Comparison of ENCODE assay signal across 8 mouse cellular contexts in genomic region chr19:29372138-29372537, GRCm38 (mm10). TPM values are rescaled to one million over a fixed set of nuclear protein-coding genes. Genes with fewer than 3 reads are reported as not detected.
A peak's percentile ranks its signal among the peaks of the same experiment; 100 is the strongest.
DNase-seq lines count a peak whose midpoint lies in the region; ATAC-seq and TF ChIP-seq lines count a peak whose summit lies in the region.

No protein-coding gene starts in this region.

- H3K27me3 ChIP-seq in heart, embryonic 14.5 days (ENCODE audit: control insufficient read depth, insufficient read depth, low read length), result no peaks in the 10 kb centered on the region
- H3K27me3 ChIP-seq in heart, embryonic 11.5 days (ENCODE audit: control insufficient read depth, insufficient read depth, low read length), result no peaks in the 10 kb centered on the region
- no peaks in the 10 kb centered on the region for H3K27me3 ChIP-seq in liver, embryonic 12.5 days (replicated peaks)
- H3K27me3 ChIP-seq in hindbrain, embryonic 10.5 days (ENCODE audit: insufficient read depth, poor library complexity, severe bottlenecking), result peaks cover 7% of the 10 kb centered on the region; the same call in 1 of the 2 replicates

- TF ChIP-seq POLR2A in bone marrow, adult 2 months (IDR thresholded peaks at IDR 0.05; ENCODE audit: borderline replicate concordance, control insufficient read depth, low read depth, low read length), result no peak

- H3K4me1 ChIP-seq in heart, embryonic 14.5 days (ENCODE audit: control insufficient read depth in 2 of 2, insufficient read depth in 2 of 2, low read length in 2 of 2), result peaks cover 3 to 4% of the 10 kb centered on the region in 2 experiments; a peak in 3 of 4 replicates
- H3K4me1 ChIP-seq in heart, embryonic 11.5 days (ENCODE audit: control insufficient read depth, insufficient read depth, low read length), result no peaks in the 10 kb centered on the region
- peaks cover 1% of the 10 kb centered on the region; the same call in 1 of the 2 replicates for H3K4me1 ChIP-seq in bone marrow, adult 2 months (ENCODE audit: control insufficient read depth, insufficient read depth, low read length)
- H3K4me1 ChIP-seq in liver, embryonic 12.5 days, result peaks cover 33% of the 10 kb centered on the region
- H3K4me1 ChIP-seq in hindbrain, embryonic 10.5 days (replicated peaks), result peaks cover 5% of the 10 kb centered on the region; the same call in 1 of the 2 replicates

- peak overlapping the region; percentile 29 for H3K4me2 ChIP-seq in heart, embryonic 14.5 days (ENCODE audit: low read length)
- no peak overlapping the region for H3K4me2 ChIP-seq in heart, embryonic 11.5 days
- H3K4me2 ChIP-seq in liver, embryonic 12.5 days, result peak overlapping the region; percentile 51

- H3K9ac ChIP-seq in heart, embryonic 14.5 days (ENCODE audit: low read length), result no peak overlapping the region
- H3K9ac ChIP-seq in heart, embryonic 11.5 days (ENCODE audit: low read depth, low read length), result no peak overlapping the region
- H3K9ac ChIP-seq in liver, embryonic 12.5 days, result no peak overlapping the region

- no peak overlapping the region for H3K4me3 ChIP-seq in heart, embryonic 14.5 days (ENCODE audit: control insufficient read depth in 1 of 2, insufficient read depth in 1 of 2, low read depth in 1 of 2, low read length in 2 of 2)
- H3K4me3 ChIP-seq in heart, embryonic 11.5 days (ENCODE audit: low read depth, low read length), result no peak overlapping the region
- H3K4me3 ChIP-seq in bone marrow, adult 2 months (replicated peaks; ENCODE audit: control insufficient read depth, low read depth, low read length), result peak overlapping the region; percentile 70
- peak overlapping the region; percentile 22; the same call in 1 of the 2 replicates for H3K4me3 ChIP-seq in liver, embryonic 12.5 days
- no peak overlapping the region for H3K4me3 ChIP-seq in hindbrain, embryonic 10.5 days

- H3K27ac ChIP-seq in heart, embryonic 14.5 days (replicated peaks in 1 of 2; ENCODE audit: control insufficient read depth in 1 of 2, insufficient read depth in 1 of 2, low read depth in 2 of 2, low read length in 2 of 2), result no peak overlapping the region
- H3K27ac ChIP-seq in heart, embryonic 11.5 days (ENCODE audit: low read depth, low read length), result no peak overlapping the region
- peak overlapping the region; percentile 2; the same call in 1 of the 2 replicates for H3K27ac ChIP-seq in bone marrow, adult 2 months (ENCODE audit: control insufficient read depth, insufficient read depth, low read depth, low read length, poor library complexity)
- no peak overlapping the region for H3K27ac ChIP-seq in liver, embryonic 12.5 days
- H3K27ac ChIP-seq in hindbrain, embryonic 10.5 days, result no peak overlapping the region

- H3K36me3 ChIP-seq in heart, embryonic 14.5 days (ENCODE audit: control insufficient read depth, insufficient read depth, low read length), result no peaks in the 10 kb centered on the region
- H3K36me3 ChIP-seq in heart, embryonic 11.5 days (ENCODE audit: control insufficient read depth, insufficient read depth, low read length), result no peaks in the 10 kb centered on the region
- no peaks in the 10 kb centered on the region for H3K36me3 ChIP-seq in liver, embryonic 12.5 days
- H3K36me3 ChIP-seq in hindbrain, embryonic 10.5 days, result no peaks in the 10 kb centered on the region

- ATAC-seq in heart, embryonic 14.5 days (ENCODE audit: insufficient number of reproducible peaks, insufficient read depth, low FRiP score, low read depth), result no peak
- no peak for ATAC-seq in heart, embryonic 11.5 days (replicated peaks; ENCODE audit: insufficient number of reproducible peaks, low FRiP score, low TSS enrichment)
- no peak for ATAC-seq in liver, embryonic 12.5 days
- ATAC-seq in megakaryocyte progenitor cell, adult 5-6 weeks (replicated peaks; ENCODE audit: poor library complexity), result no peak

- 66% methylated on average over 4 of the region's 4 CpGs for WGBS in heart, embryonic 14.5 days
- WGBS in heart, embryonic 11.5 days (ENCODE audit: insufficient replicate concordance), result 61% methylated on average over 4 of the region's 4 CpGs
- 4% methylated on average over 4 of the region's 4 CpGs for WGBS in bone marrow, adult 2 months
- 64% methylated on average over 4 of the region's 4 CpGs for WGBS in liver, embryonic 12.5 days (ENCODE audit: insufficient replicate concordance)
- 88% methylated on average over 4 of the region's 4 CpGs for WGBS in hindbrain, embryonic 10.5 days

- H3K9me3 ChIP-seq in heart, embryonic 14.5 days (ENCODE audit: control insufficient read depth, low read length), result no peaks in the 10 kb centered on the region
- H3K9me3 ChIP-seq in heart, embryonic 11.5 days (replicated peaks; ENCODE audit: control insufficient read depth, low read length), result no peaks in the 10 kb centered on the region
- no peaks in the 10 kb centered on the region for H3K9me3 ChIP-seq in liver, embryonic 12.5 days (replicated peaks)
- H3K9me3 ChIP-seq in hindbrain, embryonic 10.5 days, result no peaks in the 10 kb centered on the region

- TF ChIP-seq CTCF in bone marrow, adult 2 months (IDR thresholded peaks at IDR 0.05; ENCODE audit: control insufficient read depth, insufficient read depth, low read length), result no peak

- peak; percentile 48 for DNase-seq in 416B (ENCODE audit: low read depth)
- no peak for DNase-seq in hindbrain, embryonic 10.5 days (ENCODE audit: low spot score)
- DNase-seq in kidney, postnatal 36 days, result no peak

RNA-seq across cellular contexts. Expression of gene Cd274, which starts 4.9 kb away (rescaled TPM):
- polyA plus RNA-seq in heart, embryonic 14.5 days (2014; fragmentation: Nextera tagmentation; extraction: Ambion mirVana), result 0.32 and 0.36 TPM in 2 replicates
- polyA plus RNA-seq in heart, embryonic 11.5 days (2014; fragmentation: Nextera tagmentation; extraction: Ambion mirVana), result 0.48 and 0.62 TPM in 2 replicates
- polyA plus RNA-seq in bone marrow, adult 2 months (2011; ENCODE audit: insufficient read depth, insufficient read length, low replicate concordance, missing spikeins), result 2.1 and 2.9 TPM in 2 replicates
- 0.35 and 0.69 TPM in 2 replicates for polyA plus RNA-seq in liver, embryonic 12.5 days (2016; fragmentation: Nextera tagmentation; extraction: Ambion mirVana)
- 7.7 and 12.5 TPM in 2 replicates for total RNA-seq in megakaryocyte progenitor cell, adult 5-6 weeks (2015)
- total RNA-seq in megakaryocyte progenitor cell, adult 5-6 weeks (2017), result 4.3 and 5.8 TPM in 2 replicates
- polyA plus RNA-seq in hindbrain, embryonic 10.5 days (2016; fragmentation: Nextera tagmentation; extraction: Ambion mirVana), result 0.26 and 0.38 TPM in 2 replicates

RNA-seq across cellular contexts. Expression of gene Plgrkt, which starts 4.9 kb away (rescaled TPM):
- polyA plus RNA-seq in heart, embryonic 14.5 days (2014; fragmentation: Nextera tagmentation; extraction: Ambion mirVana), result 44.6 and 45.9 TPM in 2 replicates
- 39.7 and 43.6 TPM in 2 replicates for polyA plus RNA-seq in heart, embryonic 11.5 days (2014; fragmentation: Nextera tagmentation; extraction: Ambion mirVana)
- 38.5 and 55.8 TPM in 2 replicates for polyA plus RNA-seq in bone marrow, adult 2 months (2011; ENCODE audit: insufficient read depth, insufficient read length, low replicate concordance, missing spikeins)
- 37.7 and 40.8 TPM in 2 replicates for polyA plus RNA-seq in liver, embryonic 12.5 days (2016; fragmentation: Nextera tagmentation; extraction: Ambion mirVana)
- 76.3 and 104 TPM in 2 replicates for total RNA-seq in megakaryocyte progenitor cell, adult 5-6 weeks (2015)
- total RNA-seq in megakaryocyte progenitor cell, adult 5-6 weeks (2017), result 69.7 and 79.1 TPM in 2 replicates
- polyA plus RNA-seq in hindbrain, embryonic 10.5 days (2016; fragmentation: Nextera tagmentation; extraction: Ambion mirVana), result 37.6 and 57.3 TPM in 2 replicates

RNA-seq across cellular contexts. Expression of gene Rln1, which starts 37.7 kb away (rescaled TPM):
- polyA plus RNA-seq in heart, embryonic 14.5 days (2014; fragmentation: Nextera tagmentation; extraction: Ambion mirVana), result 0.20 TPM in 1 of 2 replicates, not detected in the other
- polyA plus RNA-seq in heart, embryonic 11.5 days (2014; fragmentation: Nextera tagmentation; extraction: Ambion mirVana), result 0.25 and 0.60 TPM in 2 replicates
- polyA plus RNA-seq in bone marrow, adult 2 months (2011; ENCODE audit: insufficient read depth, insufficient read length, low replicate concordance, missing spikeins), result not detected in 2 replicates
- 0.12 TPM in 1 of 2 replicates, not detected in the other for polyA plus RNA-seq in liver, embryonic 12.5 days (2016; fragmentation: Nextera tagmentation; extraction: Ambion mirVana)
- total RNA-seq in megakaryocyte progenitor cell, adult 5-6 weeks (2015), result not detected in 2 replicates
- total RNA-seq in megakaryocyte progenitor cell, adult 5-6 weeks (2017), result not detected in 2 replicates
- 1.4 and 2.2 TPM in 2 replicates for polyA plus RNA-seq in hindbrain, embryonic 10.5 days (2016; fragmentation: Nextera tagmentation; extraction: Ambion mirVana)

RNA-seq across cellular contexts. Expression of gene Pdcd1lg2, which starts 38.6 kb away (rescaled TPM):
- polyA plus RNA-seq in heart, embryonic 14.5 days (2014; fragmentation: Nextera tagmentation; extraction: Ambion mirVana), result not detected in 2 replicates
- not detected in 2 replicates for polyA plus RNA-seq in heart, embryonic 11.5 days (2014; fragmentation: Nextera tagmentation; extraction: Ambion mirVana)
- polyA plus RNA-seq in bone marrow, adult 2 months (2011; ENCODE audit: insufficient read depth, insufficient read length, low replicate concordance, missing spikeins), result 0.92 TPM in 1 of 2 replicates, not detected in the other
- polyA plus RNA-seq in liver, embryonic 12.5 days (2016; fragmentation: Nextera tagmentation; extraction: Ambion mirVana), result 0.17 TPM in 1 of 2 replicates, not detected in the other
- not detected in 2 replicates for total RNA-seq in megakaryocyte progenitor cell, adult 5-6 weeks (2015)
- not detected in 2 replicates for total RNA-seq in megakaryocyte progenitor cell, adult 5-6 weeks (2017)
- not detected in 2 replicates for polyA plus RNA-seq in hindbrain, embryonic 10.5 days (2016; fragmentation: Nextera tagmentation; extraction: Ambion mirVana)

RNA-seq across cellular contexts. Expression of gene Insl6, which starts 47.0 kb away (rescaled TPM):
- 3.8 and 4.0 TPM in 2 replicates for polyA plus RNA-seq in heart, embryonic 14.5 days (2014; fragmentation: Nextera tagmentation; extraction: Ambion mirVana)
- 5.5 and 6.6 TPM in 2 replicates for polyA plus RNA-seq in heart, embryonic 11.5 days (2014; fragmentation: Nextera tagmentation; extraction: Ambion mirVana)
- 1.4 and 2.9 TPM in 2 replicates for polyA plus RNA-seq in bone marrow, adult 2 months (2011; ENCODE audit: insufficient read depth, insufficient read length, low replicate concordance, missing spikeins)
- 0.85 and 0.89 TPM in 2 replicates for polyA plus RNA-seq in liver, embryonic 12.5 days (2016; fragmentation: Nextera tagmentation; extraction: Ambion mirVana)
- 2.3 and 3.7 TPM in 2 replicates for total RNA-seq in megakaryocyte progenitor cell, adult 5-6 weeks (2015)
- 1.1 and 1.7 TPM in 2 replicates for total RNA-seq in megakaryocyte progenitor cell, adult 5-6 weeks (2017)
- 9.7 and 10.8 TPM in 2 replicates for polyA plus RNA-seq in hindbrain, embryonic 10.5 days (2016; fragmentation: Nextera tagmentation; extraction: Ambion mirVana)

Comparison
In these comparisons a context has a peak if more than half of its experiments do, and no peak if none do; other contexts are left out.
1. H3K4me3 ChIP-seq: peak in bone marrow, adult 2 months (single experiment) and liver, embryonic 12.5 days (single experiment); none in heart, embryonic 14.5 days (0 of 2), heart, embryonic 11.5 days (single experiment) and hindbrain, embryonic 10.5 days (single experiment).